Mouse (Mus musculus) stomach, embryonic 15.5 days (tissue): ENCODE data around the gene Tas2r135. TPM values are rescaled to one million over a fixed set of nuclear protein-coding genes. Genes with fewer than 3 reads are reported as not detected.

ENCODE experiments used
- ATAC-seq: fragments of 200-750 bp; cut with Nextera tagmentation; 2 replicates; pipeline ENCODE4 v1.8.0; 2017; ENCODE audit warnings: low read depth, moderate number of reproducible peaks, moderate TSS enrichment; ENCODE audit not compliant: insufficient read depth, low FRiP score
- H3K27ac ChIP-seq: fragments of 300-500 bp; sonication (generic); 2 replicates; pipeline ENCODE4 v1.5.1; 2015; ENCODE audit warnings: mild to moderate bottlenecking, inconsistent platforms
- H3K27me3 ChIP-seq: fragments of 300-500 bp; sonication (generic); replicated peaks from 2 replicates; pipeline ENCODE4 v1.6.1; 2015; ENCODE audit warnings: inconsistent platforms
- H3K36me3 ChIP-seq: fragments of 300-500 bp; sonication (generic); 2 replicates; pipeline ENCODE4 v1.6.1; 2015; ENCODE audit warnings: inconsistent platforms
- H3K4me1 ChIP-seq: fragments of 300-500 bp; sonication (generic); 2 replicates; pipeline ENCODE4 v1.6.1; 2015; ENCODE audit warnings: inconsistent platforms
- H3K4me2 ChIP-seq: fragments of 300-500 bp; sonication (generic); 2 replicates; pipeline ENCODE4 v1.6.1; 2015; ENCODE audit warnings: mild to moderate bottlenecking, inconsistent platforms
- H3K4me3 ChIP-seq: fragments of 300-500 bp; sonication (generic); replicated peaks from 2 replicates; pipeline ENCODE4 v1.5.1; 2015; ENCODE audit warnings: inconsistent platforms
- H3K9ac ChIP-seq: fragments of 300-500 bp; sonication (generic); 2 replicates; pipeline ENCODE4 v1.6.1; 2015; ENCODE audit warnings: inconsistent platforms
- H3K9me3 ChIP-seq: fragments of 300-500 bp; sonication (generic); 2 replicates; pipeline ENCODE4 v1.6.1; 2016; ENCODE audit warnings: inconsistent platforms
- WGBS: fragments of 180-500 bp; shearing (Covaris S2); methylation state at CpG from one replicate; pipeline ENCODE4 v1.1.7; 2015; 5-methylcytosine and 5-hydroxymethylcytosine counted together
- polyA plus RNA-seq: library from polyadenylated mRNA; unstranded; fragments of >200 nt; fragmentation: Nextera tagmentation; extraction: Ambion mirVana; gene quantifications from 2 replicates; pipeline ENCODE4 v1.2.1, GENCODE M21; 2015

The Tas2r135 gene
- polyA plus RNA-seq, 1 experiment from 2014 or later: not detected

DNA sequence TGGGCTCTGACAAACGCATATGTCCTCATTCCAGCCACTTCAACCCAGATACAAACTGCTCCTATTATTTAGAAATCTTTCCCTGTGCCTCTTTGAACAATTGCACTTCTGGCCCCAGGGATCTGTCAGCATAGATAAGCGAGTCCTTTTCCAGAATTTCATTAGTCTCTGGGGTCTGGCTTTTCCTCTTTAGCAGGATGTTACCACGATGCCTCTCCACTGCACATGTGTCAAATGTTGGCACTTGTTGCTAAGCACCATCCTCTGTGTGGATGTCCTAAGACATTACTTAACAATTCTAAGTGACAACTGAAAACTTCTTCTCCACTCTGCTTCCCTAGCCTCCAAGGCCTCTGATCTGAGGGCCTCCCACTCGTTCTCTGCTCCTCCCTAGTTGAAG, 29.2 kb upstream of the Tas2r135 start:
- Histone ChIP-seq H3K4me1 (peaks cover 29% of the 10 kb centered on the region), H3K4me3 (no peak overlapping the region), H3K9ac (no peak overlapping the region), H3K9me3 (no peaks in the 10 kb centered on the region), H3K27ac (no peak overlapping the region), H3K27me3 (no peaks in the 10 kb centered on the region), H3K4me2 (no peak overlapping the region), H3K36me3 (no peaks in the 10 kb centered on the region)
- WGBS: 32% methylated on average over 4 of the region's 4 CpGs
- no peak for ATAC-seq

DNA sequence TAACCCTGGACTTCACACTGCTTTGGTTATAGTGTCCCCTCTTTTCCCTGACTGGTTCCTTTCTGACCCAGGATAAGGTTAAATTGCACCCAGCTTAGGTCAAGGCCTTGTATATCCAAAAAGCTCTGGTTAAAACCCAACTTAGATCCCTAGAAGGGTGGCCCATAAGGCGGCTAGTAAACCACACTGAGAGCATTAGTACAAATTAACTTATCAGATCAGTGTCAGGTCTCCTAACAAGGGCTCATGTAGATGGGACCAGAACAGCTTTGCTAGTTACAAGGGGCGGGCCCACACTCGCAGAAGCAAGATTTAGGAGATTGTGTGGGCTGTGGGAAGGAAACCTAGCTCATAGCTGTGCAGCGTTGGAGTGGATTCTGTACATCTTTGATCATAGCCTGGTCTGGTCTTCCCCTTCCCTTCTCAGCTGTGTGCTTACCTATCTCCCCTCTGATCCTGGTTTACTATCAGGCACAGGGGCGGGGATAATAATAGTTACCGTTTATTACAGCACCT, 28.7 kb upstream of the Tas2r135 start:
- Histone ChIP-seq H3K9me3 (no peaks in the 10 kb centered on the region), H3K27me3 (no peaks in the 10 kb centered on the region), H3K27ac (no peak overlapping the region), H3K9ac (no peak overlapping the region), H3K4me2 (no peak overlapping the region), H3K4me3 (no peak overlapping the region), H3K36me3 (no peaks in the 10 kb centered on the region), H3K4me1 (peaks cover 27% of the 10 kb centered on the region)
- ATAC-seq: no peak
- WGBS: 76% methylated on average over 6 of the region's 6 CpGs

DNA sequence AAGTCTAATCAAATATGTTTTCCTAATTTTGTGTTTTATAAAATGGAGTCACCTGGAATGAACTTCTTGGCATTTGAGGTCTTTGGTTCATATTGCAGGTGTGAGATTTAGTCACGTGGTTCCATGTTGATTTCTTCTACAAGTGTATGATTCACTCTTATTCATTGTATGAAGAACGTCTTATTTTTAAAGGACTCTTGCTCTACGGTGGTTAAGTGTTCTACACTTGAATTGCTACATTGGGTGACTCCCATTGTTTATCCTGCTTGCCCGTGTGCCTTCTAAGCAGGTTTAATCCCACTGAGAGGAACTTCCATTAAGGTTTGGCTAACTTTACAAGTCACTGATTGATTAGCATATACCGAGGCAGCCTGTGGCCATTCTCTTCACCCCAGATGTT, 28.0 kb upstream of the Tas2r135 start:
- Histone ChIP-seq H3K4me3 (no peak overlapping the region), H3K4me2 (no peak overlapping the region), H3K9ac (no peak overlapping the region), H3K27me3 (no peaks in the 10 kb centered on the region), H3K4me1 (peaks cover 21% of the 10 kb centered on the region), H3K27ac (no peak overlapping the region), H3K36me3 (no peaks in the 10 kb centered on the region), H3K9me3 (no peaks in the 10 kb centered on the region)
- WGBS: 68% methylated on average over 5 of the region's 5 CpGs
- ATAC-seq: no peak

DNA sequence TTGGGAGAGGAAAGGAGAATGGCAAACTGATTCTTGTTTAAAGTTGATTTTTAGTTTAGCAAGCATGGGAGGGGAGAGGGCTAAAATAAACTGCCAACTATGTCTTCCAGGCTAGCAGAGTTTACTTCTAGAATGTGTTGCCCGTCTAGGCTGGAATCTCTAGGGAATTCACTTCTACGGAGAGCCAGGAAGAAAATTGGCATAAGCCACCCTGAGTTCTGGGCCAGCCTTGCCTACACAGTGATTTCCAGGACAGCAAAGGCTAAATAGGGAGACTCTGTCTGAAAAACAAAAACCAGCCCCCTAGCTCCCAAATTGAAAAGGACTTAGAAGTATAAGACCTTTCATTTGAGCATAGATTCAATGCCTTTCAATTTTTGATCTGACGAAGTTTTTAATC, 25.7 kb upstream of the Tas2r135 start:
- Histone ChIP-seq H3K4me1 (0 out of 2 replicates have a peak, but pooled peaks cover 4% of the 10 kb centered on the region), H3K4me2 (no peak overlapping the region), H3K9me3 (no peaks in the 10 kb centered on the region), H3K4me3 (no peak overlapping the region), H3K36me3 (no peaks in the 10 kb centered on the region), H3K27me3 (no peaks in the 10 kb centered on the region), H3K27ac (no peak overlapping the region), H3K9ac (no peak overlapping the region)
- no peak for ATAC-seq
- WGBS: 51% methylated on average over 3 of the region's 3 CpGs

DNA sequence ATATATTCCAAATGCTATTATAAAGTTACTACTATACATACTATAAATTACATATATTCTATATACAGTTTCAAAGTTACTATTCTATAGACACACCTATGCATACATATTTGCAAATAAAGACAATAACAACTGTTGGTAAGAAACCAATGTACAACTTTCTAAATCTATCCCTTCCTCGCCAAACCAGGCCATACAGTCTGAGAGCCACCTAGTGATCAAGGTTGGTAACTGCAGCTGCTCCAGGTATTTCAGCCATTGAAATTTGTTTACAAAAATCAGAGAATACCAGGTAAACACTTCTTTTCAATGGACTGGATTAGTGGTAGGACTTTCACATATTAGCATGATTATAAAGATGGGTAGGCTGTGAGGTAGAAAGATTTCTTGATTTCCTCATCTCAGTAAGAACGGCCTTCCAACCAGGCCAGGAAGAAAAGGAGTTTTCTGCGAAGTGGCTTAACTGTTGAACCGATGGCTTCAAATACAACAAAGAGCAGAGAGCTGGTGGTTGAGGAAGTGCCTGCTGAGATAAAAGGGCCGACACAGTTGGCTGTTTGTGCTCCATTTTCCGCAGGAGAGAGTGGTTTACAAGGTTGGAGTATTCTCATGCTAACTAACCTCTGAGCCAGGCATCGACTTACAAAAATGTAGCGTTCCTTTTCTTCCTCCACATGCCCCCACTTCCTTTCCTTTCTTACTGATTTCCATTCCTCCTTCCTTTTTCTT, 24.7 kb upstream of the Tas2r135 start:
- 0 out of 2 replicates have a peak, but pooled peaks cover under 1% of the 10 kb centered on the region for H3K4me1 ChIP-seq
- no peak overlapping the region for H3K27ac ChIP-seq
- ATAC-seq: no peak
- H3K4me3 ChIP-seq: no peak overlapping the region
- no peaks in the 10 kb centered on the region for H3K36me3 ChIP-seq
- H3K9me3 ChIP-seq: no peaks in the 10 kb centered on the region
- 25% methylated on average over 8 of the region's 8 CpGs for WGBS
- no peak overlapping the region for H3K9ac ChIP-seq
- no peaks in the 10 kb centered on the region for H3K27me3 ChIP-seq
- H3K4me2 ChIP-seq: no peak overlapping the region

DNA sequence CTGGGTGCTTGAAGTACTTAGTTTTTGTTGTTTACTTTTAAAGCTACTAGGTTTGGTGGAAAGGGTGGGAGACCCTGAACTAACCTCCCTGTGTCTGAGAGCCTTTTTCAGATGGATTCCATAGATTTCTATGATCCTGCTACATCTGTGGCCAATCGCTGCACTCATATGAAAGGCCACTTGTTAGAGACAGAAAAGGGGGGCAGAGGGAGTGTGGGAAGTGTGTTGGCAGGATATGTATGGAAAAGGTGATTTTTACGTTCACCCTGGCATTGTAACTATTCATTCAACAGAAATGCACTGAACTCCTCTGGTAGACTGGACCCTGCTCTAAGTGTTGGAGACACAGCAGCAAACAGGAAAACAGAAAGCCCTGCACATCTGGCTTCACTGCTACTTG, 24.0 kb upstream of the Tas2r135 start:
- Histone ChIP-seq H3K9ac (no peak overlapping the region), H3K4me1 (no peaks in the 10 kb centered on the region), H3K4me2 (no peak overlapping the region), H3K9me3 (no peaks in the 10 kb centered on the region), H3K4me3 (no peak overlapping the region), H3K36me3 (no peaks in the 10 kb centered on the region), H3K27me3 (no peaks in the 10 kb centered on the region), H3K27ac (no peak overlapping the region)
- 75% methylated on average over 2 of the region's 2 CpGs for WGBS
- no peak for ATAC-seq

DNA sequence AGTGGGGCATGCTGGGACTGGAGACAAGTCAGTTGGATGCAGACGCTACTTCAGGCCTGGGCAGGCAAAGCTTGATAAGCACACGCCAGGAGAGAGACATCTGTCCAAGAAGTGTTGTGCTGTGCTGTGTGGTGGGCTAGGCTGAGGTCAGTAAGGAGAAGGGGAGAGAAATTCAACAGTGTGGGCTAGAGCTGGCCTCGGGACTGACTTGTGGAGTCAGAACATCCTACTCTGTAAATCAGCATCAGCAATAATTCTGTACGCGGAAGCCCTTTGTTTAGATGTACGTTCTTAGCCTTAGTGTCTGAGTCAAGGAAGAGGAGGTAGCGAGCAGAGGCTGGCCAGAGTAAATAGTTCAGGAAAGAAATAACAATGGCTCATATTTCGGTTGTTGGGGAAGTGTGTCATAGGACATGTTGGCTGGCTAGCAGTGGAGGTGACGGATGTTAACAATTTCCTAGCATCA, 23.3 kb upstream of the Tas2r135 start:
- H3K9ac ChIP-seq: no peak overlapping the region
- H3K36me3 ChIP-seq: no peaks in the 10 kb centered on the region
- no peak overlapping the region for H3K4me2 ChIP-seq
- H3K9me3 ChIP-seq: no peaks in the 10 kb centered on the region
- no peak for ATAC-seq
- 26% methylated on average over 9 of the region's 9 CpGs for WGBS
- H3K4me3 ChIP-seq: no peak overlapping the region
- no peaks in the 10 kb centered on the region for H3K4me1 ChIP-seq
- 0 out of 2 replicates have a peak overlapping the region, but pooled peaks have one; percentile 5 for H3K27ac ChIP-seq
- no peaks in the 10 kb centered on the region for H3K27me3 ChIP-seq

DNA sequence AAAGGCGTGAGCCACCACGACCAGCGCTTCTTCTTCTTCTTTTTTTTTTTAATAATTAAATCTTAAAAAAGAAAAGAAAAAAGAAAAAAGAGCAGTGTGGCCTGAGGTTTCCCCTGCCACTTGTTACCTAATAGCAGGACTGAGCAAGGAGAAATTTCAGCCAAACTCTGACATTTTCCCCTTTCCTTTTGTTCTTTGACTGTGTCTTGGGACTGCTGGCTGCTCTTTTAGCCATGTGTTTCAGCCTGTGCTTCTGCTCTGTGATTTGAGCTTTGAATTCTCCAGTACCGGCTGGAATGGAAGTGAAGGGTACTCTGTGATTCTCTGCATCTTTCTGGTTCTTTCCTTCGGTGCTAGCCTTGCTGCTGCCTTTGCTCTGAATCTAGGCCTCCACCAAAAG, 21.9 kb upstream of the Tas2r135 start:
- WGBS: 93% methylated on average over 5 of the region's 5 CpGs
- Histone ChIP-seq H3K27ac (no peak overlapping the region), H3K36me3 (no peaks in the 10 kb centered on the region), H3K4me1 (no peaks in the 10 kb centered on the region), H3K4me2 (no peak overlapping the region), H3K27me3 (no peaks in the 10 kb centered on the region), H3K9ac (no peak overlapping the region), H3K9me3 (no peaks in the 10 kb centered on the region), H3K4me3 (no peak overlapping the region)
- ATAC-seq: no peak

DNA sequence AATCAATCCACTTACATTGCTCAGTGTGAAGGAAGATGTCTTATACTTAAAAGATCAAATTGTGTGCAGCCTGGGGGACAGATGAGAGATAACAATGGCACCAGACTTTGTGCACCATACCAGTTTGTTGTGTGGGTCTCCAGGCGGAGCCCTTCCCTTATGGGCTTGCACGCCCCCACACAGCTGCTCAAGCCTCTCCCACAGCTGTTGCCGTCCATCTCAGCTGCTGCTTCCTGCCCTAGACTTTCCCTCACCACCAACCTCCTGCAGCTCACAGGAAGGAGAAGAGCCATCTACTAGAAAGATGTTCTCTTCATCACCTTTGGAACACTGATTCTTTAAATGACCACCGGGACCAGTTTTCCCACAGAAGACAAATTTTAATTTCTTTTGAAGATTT, 19.6 kb upstream of the Tas2r135 start:
- ATAC-seq: no peak
- no peak overlapping the region for H3K4me2 ChIP-seq
- H3K9ac ChIP-seq: no peak overlapping the region
- no peaks in the 10 kb centered on the region for H3K4me1 ChIP-seq
- H3K36me3 ChIP-seq: no peaks in the 10 kb centered on the region
- H3K9me3 ChIP-seq: no peaks in the 10 kb centered on the region
- H3K4me3 ChIP-seq: no peak overlapping the region
- H3K27ac ChIP-seq: no peak overlapping the region
- no peaks in the 10 kb centered on the region for H3K27me3 ChIP-seq
- WGBS: 64% methylated on average over 4 of the region's 4 CpGs

DNA sequence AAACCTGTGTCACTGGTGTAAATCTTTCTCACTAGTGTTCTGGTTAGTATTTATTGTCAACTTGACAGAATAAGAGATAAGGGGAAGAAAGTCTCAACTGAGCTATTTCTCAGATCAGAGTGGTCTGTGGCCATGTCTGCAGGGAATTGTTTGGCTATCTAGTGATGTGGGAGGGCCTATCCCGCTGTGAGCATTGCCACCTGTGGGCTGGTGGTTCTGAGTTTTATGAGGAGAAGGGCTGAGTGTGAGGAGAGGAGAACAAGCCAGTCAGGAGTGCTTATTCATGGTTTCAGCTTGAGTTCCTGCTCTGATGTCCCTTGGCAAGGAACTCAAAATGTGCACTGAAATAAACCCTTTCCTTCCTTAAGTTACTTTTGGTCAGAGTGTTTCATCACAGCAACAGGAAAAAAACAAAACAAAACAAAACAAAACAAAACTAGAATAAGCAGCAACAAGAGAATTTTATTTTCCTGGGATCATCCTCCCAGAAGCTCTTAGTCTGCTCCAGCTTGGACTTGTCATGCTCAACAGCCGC, 13.4 kb upstream of the Tas2r135 start:
- no peaks in the 10 kb centered on the region for H3K27me3 ChIP-seq
- H3K9ac ChIP-seq: no peak overlapping the region
- peaks cover 7% of the 10 kb centered on the region; the same call in 1 of the 2 replicates for H3K4me1 ChIP-seq
- no peak overlapping the region for H3K4me3 ChIP-seq
- no peak for ATAC-seq
- 15% methylated on average over 2 of the region's 2 CpGs for WGBS
- H3K36me3 ChIP-seq: no peaks in the 10 kb centered on the region
- no peak overlapping the region; the same call in 1 of the 2 replicates for H3K27ac ChIP-seq
- no peak overlapping the region for H3K4me2 ChIP-seq
- no peaks in the 10 kb centered on the region for H3K9me3 ChIP-seq

DNA sequence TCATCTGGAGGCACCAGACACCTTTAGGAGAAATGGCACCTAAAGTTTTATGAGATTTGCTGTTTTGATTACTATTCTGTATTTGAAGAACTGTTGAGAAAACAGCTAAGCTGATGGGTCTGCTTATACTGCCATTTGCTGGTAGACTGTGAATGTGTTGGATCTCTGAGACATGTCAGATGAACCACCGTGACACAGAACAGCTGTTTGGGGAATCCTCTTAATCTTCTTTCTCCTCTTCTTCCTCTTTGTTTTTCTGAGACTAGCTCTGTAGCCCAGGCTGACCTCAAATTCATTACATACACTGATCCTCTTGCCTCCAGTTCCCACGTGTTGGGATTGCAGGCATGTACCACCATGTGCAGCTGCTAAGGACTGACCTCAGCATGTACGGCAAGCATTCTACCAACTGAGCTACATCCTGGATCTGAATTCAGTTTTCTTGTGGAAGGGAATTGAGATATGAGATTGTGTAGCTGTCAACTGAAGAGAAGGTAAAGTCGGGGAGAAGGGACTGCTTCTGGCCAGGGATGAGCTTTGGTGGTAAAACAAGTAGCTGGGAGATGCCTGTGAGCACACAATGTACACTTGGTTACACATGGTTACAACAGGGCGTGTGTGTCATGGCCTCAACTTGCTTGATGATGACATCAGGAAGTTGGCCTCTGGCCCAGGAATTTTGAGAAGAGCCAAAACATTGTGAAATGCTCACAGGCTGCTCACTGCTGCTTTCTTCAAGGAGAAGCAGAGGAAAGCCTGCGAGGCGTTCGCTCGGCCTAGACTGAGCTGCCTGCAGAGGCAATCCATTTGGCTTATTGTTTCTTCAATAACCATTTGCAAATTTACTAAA, 9.0 kb upstream of the Tas2r135 start:
- H3K4me2 ChIP-seq: no peak overlapping the region
- H3K9me3 ChIP-seq: no peaks in the 10 kb centered on the region
- 41% methylated on average over 9 of the region's 9 CpGs for WGBS
- H3K4me3 ChIP-seq: no peak overlapping the region
- H3K27me3 ChIP-seq: no peaks in the 10 kb centered on the region
- H3K27ac ChIP-seq: peak overlapping the region; percentile 67
- H3K9ac ChIP-seq: no peak overlapping the region
- peak; percentile 65 for ATAC-seq
- H3K4me1 ChIP-seq: peaks cover 13% of the 10 kb centered on the region; the same call in 1 of the 2 replicates
- no peaks in the 10 kb centered on the region for H3K36me3 ChIP-seq
